ENCODE assay signal across 14 mouse cellular contexts in genomic region chr8:70486191-70486681, GRCm38 (mm10). TPM values are rescaled to one million over a fixed set of nuclear protein-coding genes. Genes with fewer than 3 reads are reported as not detected.
DNase-seq lines count a peak whose midpoint lies in the region; ATAC-seq and TF ChIP-seq lines count a peak whose summit lies in the region.
"Had no signal": no experiment of that assay in that cellular context is flagged by ENCODE, and none has a peak within 500 bp of the region (broad histone marks: within the 10 kb centered on the region; RNA-seq: fewer than 3 reads in every experiment).

No protein-coding gene starts in this region.

- peak overlapping the region; percentile 98 for H3K27ac ChIP-seq in left cerebral cortex, adult 2 months
- H3K27ac ChIP-seq in embryonic facial prominence, embryonic 15.5 days (replicated peaks), result no peak overlapping the region
- no peak overlapping the region for H3K27ac ChIP-seq in limb, embryonic 13.5 days
- H3K27ac ChIP-seq: gastrocnemius, adult 2 months had no signal

- H3K36me3 ChIP-seq in embryonic facial prominence, embryonic 15.5 days, result no peaks in the 10 kb centered on the region
- H3K36me3 ChIP-seq in limb, embryonic 13.5 days, result no peaks in the 10 kb centered on the region
- H3K36me3 ChIP-seq: heart, embryonic 12.5 days had no signal

- no peak for TF ChIP-seq CTCF in left cerebral cortex, adult 2 months (IDR thresholded peaks at IDR 0.05)

- peak overlapping the region; percentile 48; the same call in 1 of the 2 replicates for H3K4me2 ChIP-seq in embryonic facial prominence, embryonic 15.5 days (replicated peaks)
- H3K4me2 ChIP-seq in limb, embryonic 13.5 days (replicated peaks), result peak overlapping the region; percentile 70; the same call in 1 of the 2 replicates

- no peak for DNase-seq in left cerebral cortex, adult 2 months (ENCODE audit: extremely low spot score in 1 of 2, low spot score in 2 of 2)
- DNase-seq in left cerebral cortex, adult 18-20 months (ENCODE audit: low spot score in 2 of 2), result no peak
- DNase-seq in urinary bladder, postnatal 25 days (ENCODE audit: low spot score), result no peak
- DNase-seq in frontal cortex, postnatal 14 days (ENCODE audit: low spot score in 2 of 2), result no peak
- DNase-seq in layer of hippocampus, postnatal 25 days (ENCODE audit: extremely low spot score in 1 of 2, low spot score in 1 of 2), result no peak
- DNase-seq: adrenal gland, postnatal 36 days; gastrocnemius, adult 2 months; kidney, adult 11 months; lung, adult 2 months; right cerebral cortex, adult 18-20 months had no signal

- intact Hi-C loops in left cerebral cortex, adult 2 months (cut with DNase I), result no loop called here

- no peak for ATAC-seq in embryonic facial prominence, embryonic 15.5 days (ENCODE audit: insufficient number of reproducible peaks, low FRiP score, low TSS enrichment, low read depth)
- no peak for ATAC-seq in limb, embryonic 13.5 days (ENCODE audit: low FRiP score, low read depth)
- ATAC-seq in activated CD4-positive, CD25-positive, alpha-beta regulatory T cell, adult 4 months, result no peak

- no peak overlapping the region for H3K9ac ChIP-seq in embryonic facial prominence, embryonic 15.5 days
- 0 out of 2 replicates have a peak overlapping the region, but pooled peaks have one; percentile 19 for H3K9ac ChIP-seq in limb, embryonic 13.5 days
- H3K9ac ChIP-seq: heart, embryonic 12.5 days had no signal

- peaks cover 53% of the 10 kb centered on the region for H3K27me3 ChIP-seq in embryonic facial prominence, embryonic 15.5 days
- H3K27me3 ChIP-seq in limb, embryonic 13.5 days, result peaks cover 59% of the 10 kb centered on the region

- peak overlapping the region; percentile 83 for H3K4me3 ChIP-seq in left cerebral cortex, adult 2 months
- no peak overlapping the region for H3K4me3 ChIP-seq in embryonic facial prominence, embryonic 15.5 days (replicated peaks)
- no peak overlapping the region for H3K4me3 ChIP-seq in limb, embryonic 13.5 days
- H3K4me3 ChIP-seq: gastrocnemius, adult 2 months had no signal

- H3K4me1 ChIP-seq in embryonic facial prominence, embryonic 15.5 days, result peaks cover 41% of the 10 kb centered on the region
- H3K4me1 ChIP-seq in limb, embryonic 13.5 days, result peaks cover 50% of the 10 kb centered on the region

- WGBS in embryonic facial prominence, embryonic 15.5 days, result 46% methylated on average over 7 of the region's 7 CpGs
- WGBS in limb, embryonic 13.5 days, result 56% methylated on average over 7 of the region's 7 CpGs

- no peaks in the 10 kb centered on the region for H3K9me3 ChIP-seq in embryonic facial prominence, embryonic 15.5 days (replicated peaks)
- H3K9me3 ChIP-seq in limb, embryonic 13.5 days, result no peaks in the 10 kb centered on the region
- H3K9me3 ChIP-seq: heart, embryonic 12.5 days had no signal

RNA-seq across cellular contexts. Expression of gene Tmem59l, which starts 0.9 kb away (rescaled TPM):
- 100 to 1,000 TPM; 295 to 302 TPM for total RNA-seq in left cerebral cortex, adult 2 months (2021)
- 100 to 1,000 TPM; 295 to 296 TPM for total RNA-seq in left cerebral cortex, adult 18-20 months (2021)
- polyA plus RNA-seq in embryonic facial prominence, embryonic 15.5 days (2015; fragmentation: Nextera tagmentation; extraction: Ambion mirVana), result 16.5 and 18.7 TPM in 2 replicates
- 24.2 and 26.6 TPM in 2 replicates for polyA plus RNA-seq in limb, embryonic 13.5 days (2015; fragmentation: Nextera tagmentation; extraction: Ambion mirVana)
- under 1 TPM in 1 of 2 experiments, not detected in 1; 0.22 TPM for polyA plus RNA-seq in activated CD4-positive, CD25-positive, alpha-beta regulatory T cell, adult 4 months (2017; shearing (Covaris generic))
- 100 to 1,000 TPM; 318 to 351 TPM for total RNA-seq in layer of hippocampus, postnatal 25 days (2021)
- total RNA-seq: gastrocnemius, adult 2 months had no signal

RNA-seq across cellular contexts. Expression of gene Crlf1, which starts 6.7 kb away (rescaled TPM):
- total RNA-seq in left cerebral cortex, adult 2 months (2021), result 1 to 10 TPM; 2.6 to 3.0 TPM
- 1 to 10 TPM; 1.5 to 2.8 TPM for total RNA-seq in left cerebral cortex, adult 18-20 months (2021)
- 151 and 159 TPM in 2 replicates for polyA plus RNA-seq in embryonic facial prominence, embryonic 15.5 days (2015; fragmentation: Nextera tagmentation; extraction: Ambion mirVana)
- polyA plus RNA-seq in limb, embryonic 13.5 days (2015; fragmentation: Nextera tagmentation; extraction: Ambion mirVana), result 83.3 and 85.0 TPM in 2 replicates
- not detected for polyA plus RNA-seq in activated CD4-positive, CD25-positive, alpha-beta regulatory T cell, adult 4 months (2017; shearing (Covaris generic))
- 10 to 100 TPM; 45.2 to 49.5 TPM for total RNA-seq in layer of hippocampus, postnatal 25 days (2021)

RNA-seq across cellular contexts. Expression of gene Klhl26, which starts 9.5 kb away (rescaled TPM):
- 10 to 100 TPM; 43.7 to 44.4 TPM for total RNA-seq in left cerebral cortex, adult 2 months (2021)
- total RNA-seq in left cerebral cortex, adult 18-20 months (2021), result 10 to 100 TPM; 43.7 to 44.4 TPM
- polyA plus RNA-seq in embryonic facial prominence, embryonic 15.5 days (2015; fragmentation: Nextera tagmentation; extraction: Ambion mirVana), result 27.6 and 28.1 TPM in 2 replicates
- polyA plus RNA-seq in limb, embryonic 13.5 days (2015; fragmentation: Nextera tagmentation; extraction: Ambion mirVana), result 29.0 and 30.3 TPM in 2 replicates
- polyA plus RNA-seq in activated CD4-positive, CD25-positive, alpha-beta regulatory T cell, adult 4 months (2017; shearing (Covaris generic)), result 1 to 10 TPM; 7.2 to 9.5 TPM
- total RNA-seq in layer of hippocampus, postnatal 25 days (2021), result 10 to 100 TPM; 54.1 to 60.7 TPM

RNA-seq across cellular contexts. Expression of gene Rex1bd, which starts 20.3 kb away (rescaled TPM):
- 100 to 1,000 TPM; 108 to 110 TPM for total RNA-seq in left cerebral cortex, adult 2 months (2021)
- total RNA-seq in left cerebral cortex, adult 18-20 months (2021), result 100 to 1,000 TPM; 118 to 122 TPM
- polyA plus RNA-seq in embryonic facial prominence, embryonic 15.5 days (2015; fragmentation: Nextera tagmentation; extraction: Ambion mirVana), result 155 and 174 TPM in 2 replicates
- polyA plus RNA-seq in limb, embryonic 13.5 days (2015; fragmentation: Nextera tagmentation; extraction: Ambion mirVana), result 139 and 148 TPM in 2 replicates
- 10 to 100 TPM; 89.0 to 95.4 TPM for polyA plus RNA-seq in activated CD4-positive, CD25-positive, alpha-beta regulatory T cell, adult 4 months (2017; shearing (Covaris generic))
- 100 to 1,000 TPM in 1 of 2 experiments, 10 to 100 TPM in 1; 91.1 to 101 TPM for total RNA-seq in layer of hippocampus, postnatal 25 days (2021)

RNA-seq across cellular contexts. Expression of gene Uba52, which starts 24.4 kb away (rescaled TPM):
- 100 to 1,000 TPM; 788 to 861 TPM for total RNA-seq in left cerebral cortex, adult 2 months (2021)
- 100 to 1,000 TPM; 924 to 953 TPM for total RNA-seq in left cerebral cortex, adult 18-20 months (2021)
- polyA plus RNA-seq in embryonic facial prominence, embryonic 15.5 days (2015; fragmentation: Nextera tagmentation; extraction: Ambion mirVana), result 940 and 1,016 TPM in 2 replicates
- 856 and 861 TPM in 2 replicates for polyA plus RNA-seq in limb, embryonic 13.5 days (2015; fragmentation: Nextera tagmentation; extraction: Ambion mirVana)
- polyA plus RNA-seq in activated CD4-positive, CD25-positive, alpha-beta regulatory T cell, adult 4 months (2017; shearing (Covaris generic)), result 1,000 to 10,000 TPM; 3,631 to 4,013 TPM
- total RNA-seq in layer of hippocampus, postnatal 25 days (2021), result 1,000 to 10,000 TPM; 1,005 to 1,128 TPM

Comparison
In these comparisons a context has a peak if more than half of its experiments do, and no peak if none do; other contexts are left out.
1. RNA of gene Crlf1, which starts 6.7 kb away (total RNA-seq): 45.2 to 49.5 TPM in layer of hippocampus, postnatal 25 days; 2.6 to 3.0 TPM in left cerebral cortex, adult 2 months and 1.5 to 2.8 TPM in left cerebral cortex, adult 18-20 months; every median in the first group is over 10 times any median in the second.